Mouse (Mus musculus) C2C12 (cell line): ENCODE data around the gene Cphx3.
"Not testable (repeated sequence)": the region's sequence is repeated elsewhere in the genome, so short reads cannot be mapped to it uniquely, and the experiment has no call there.

Experiments used
- CTCF ChIP-seq: IDR thresholded peaks from one replicate; pipeline ENCODE4 v1.5.1; 2011; ENCODE audit not compliant: control insufficient read depth, insufficient read depth, insufficient read length
- MAX ChIP-seq: IDR thresholded peaks from one replicate; pipeline ENCODE4 v1.6.1; 2011; ENCODE audit warnings: mild to moderate bottlenecking, control low read depth
- MYOD1 ChIP-seq: IDR thresholded peaks from one replicate; pipeline ENCODE4 v1.6.1; 2011; ENCODE audit warnings: low read depth; ENCODE audit not compliant: control insufficient read depth, insufficient read length
- MYOG ChIP-seq: IDR thresholded peaks from one replicate; pipeline ENCODE4 v1.6.1; 2011; ENCODE audit not compliant: control insufficient read depth, insufficient read length; ENCODE audit errors: extremely low read depth
- USF1 ChIP-seq: IDR thresholded peaks from one replicate; pipeline ENCODE4 v1.6.1; 2011; ENCODE audit warnings: low read depth, mild to moderate bottlenecking, control low read depth, moderate library complexity

DNA sequence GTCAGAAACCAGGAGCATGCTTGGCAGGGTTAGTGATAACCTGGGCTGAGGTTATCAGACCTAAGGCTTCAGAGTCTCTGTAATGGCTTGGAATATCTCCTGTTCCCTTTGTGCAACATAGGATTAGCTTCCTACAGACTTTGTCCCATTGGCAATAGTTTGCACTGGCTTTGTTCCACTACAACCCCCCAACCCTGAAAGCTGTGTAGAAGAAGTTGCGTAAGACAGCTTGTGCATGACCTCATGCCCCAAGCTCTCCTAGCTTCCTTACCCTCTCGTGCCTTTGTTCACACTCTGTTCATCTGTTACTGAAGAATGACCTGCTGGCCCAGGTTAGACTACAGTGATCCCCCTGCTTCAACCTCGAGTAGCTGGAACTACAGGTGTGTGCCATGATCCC, 15.5 kb downstream of the Cphx3 start:
- TF ChIP-seq USF1, CTCF, MYOG, MYOD1, MAX: not testable (repeated sequence)
